Mouse (Mus musculus) ES-Bruce4 (cell line): ENCODE data around the gene Sfswap.

Experiments
- CTCF ChIP-seq: IDR thresholded peaks from one replicate; pipeline ENCODE4 v1.8.1; 2011; ENCODE audit warnings: low read depth, low read length
- EP300 ChIP-seq: IDR thresholded peaks from 2 replicates; pipeline ENCODE4 v1.6.1; 2011; ENCODE audit warnings: low read depth, low read length; ENCODE audit not compliant: insufficient read depth
- POLR2A ChIP-seq: IDR thresholded peaks from one replicate; pipeline ENCODE4 v1.8.1; 2011; ENCODE audit warnings: low read length; ENCODE audit not compliant: insufficient read depth

- TF ChIP-seq CTCF (no peak), POLR2A (no peak), EP300 (no peak)
Observed at GRCm38 (mm10) chr5:129551991-129552390, 51.0 kb downstream of the Sfswap start.
